Mouse (Mus musculus) urinary bladder, postnatal 14 days (tissue): ENCODE measurements at regions not wholly inside any gene's neighbourhood (a gene's known extent, or its start where the extent isn't known, plus 50 kb on each side); places are given as distances from the start of the nearest gene placed in this dataset.
A peak's percentile ranks its signal among the peaks of the same experiment; 100 is the strongest.
"Not testable (repeated sequence)": the region's sequence is repeated elsewhere in the genome, so short reads cannot be mapped to it uniquely, and the experiment has no call there.

Source experiments
- DNase-seq: peaks from one replicate; pipeline ENCODE4 v3.0.0; 2021; ENCODE audit warnings: low spot score

GRCm38 (mm10) chr6:14632837-14633236, 122.2 kb downstream of the Ppp1r3a start:
- DNase-seq, result no peak

GRCm38 (mm10) chr6:14631719-14632445, 123.2 kb downstream of the Ppp1r3a start:
- no peak for DNase-seq

- no peak for DNase-seq
Observed at GRCm38 (mm10) chr6:14616629-14617028, 138.4 kb downstream of the Ppp1r3a start.

GRCm38 (mm10) chr6:14608076-14608475, 147.0 kb downstream of the Ppp1r3a start:
- no peak for DNase-seq

- no peak for DNase-seq
Observed at GRCm38 (mm10) chr6:14600543-14601249, 154.4 kb downstream of the Ppp1r3a start.

- DNase-seq, result no peak
Observed at GRCm38 (mm10) chr6:14596880-14597466, 158.1 kb downstream of the Ppp1r3a start.

- DNase-seq, result no peak
Observed at GRCm38 (mm10) chr6:14585827-14586226, 169.2 kb downstream of the Ppp1r3a start.

- DNase-seq, result no peak
Observed at GRCm38 (mm10) chr6:14583829-14584228, 171.2 kb downstream of the Ppp1r3a start.

GRCm38 (mm10) chr6:14574607-14575006, 180.5 kb downstream of the Ppp1r3a start:
- DNase-seq, result no peak

- no peak for DNase-seq
Observed at GRCm38 (mm10) chr6:14573001-14573400, 182.1 kb downstream of the Ppp1r3a start.

- no peak for DNase-seq
Observed at GRCm38 (mm10) chr6:14540333-14540732, 214.7 kb downstream of the Ppp1r3a start.

- DNase-seq, result no peak
Observed at GRCm38 (mm10) chr6:14529096-14529495, 226.0 kb downstream of the Ppp1r3a start.

- no peak for DNase-seq
Observed at GRCm38 (mm10) chr6:14528564-14528963, 226.5 kb downstream of the Ppp1r3a start.

- no peak for DNase-seq
Observed at GRCm38 (mm10) chr6:14522742-14523141, 232.3 kb downstream of the Ppp1r3a start.

GRCm38 (mm10) chr6:14521321-14521720, 233.8 kb downstream of the Ppp1r3a start:
- no peak for DNase-seq

- DNase-seq, result peak; percentile 31
Observed at GRCm38 (mm10) chr6:14504171-14504570, 250.9 kb downstream of the Ppp1r3a start.

GRCm38 (mm10) chr6:14500663-14501062, 254.4 kb downstream of the Ppp1r3a start:
- DNase-seq, result no peak

GRCm38 (mm10) chr6:14499882-14500281, 255.2 kb downstream of the Ppp1r3a start:
- DNase-seq, result not testable (repeated sequence)

- not testable (repeated sequence) for DNase-seq
Observed at GRCm38 (mm10) chr6:14486642-14487041, 268.4 kb downstream of the Ppp1r3a start.

- no peak for DNase-seq
Observed at GRCm38 (mm10) chr6:14456394-14456793, 298.7 kb downstream of the Ppp1r3a start.

- not testable (repeated sequence) for DNase-seq
Observed at GRCm38 (mm10) chr6:14453321-14453720, 301.8 kb downstream of the Ppp1r3a start.

GRCm38 (mm10) chr6:14431751-14432150, 323.3 kb downstream of the Ppp1r3a start:
- no peak for DNase-seq

GRCm38 (mm10) chr6:14409772-14410171, 345.3 kb downstream of the Ppp1r3a start:
- no peak for DNase-seq
